Mouse (Mus musculus): ENCODE data around the gene Smpd1. TPM values are rescaled to one million over a fixed set of nuclear protein-coding genes. Genes with fewer than 3 reads are reported as not detected.
A peak's percentile ranks its signal among the peaks of the same experiment; 100 is the strongest.

Smpd1 gene
- 36.7 and 37.1 TPM in 2 replicates for polyA plus RNA-seq (2015; fragmentation: Nextera tagmentation; extraction: Ambion mirVana)

- H3K4me1 ChIP-seq: peaks cover 17% of the 10 kb centered on the region
- H3K27ac ChIP-seq: peak within 1 kb of the TSS; percentile 62; the same call in 1 of the 2 replicates
- peak within 1 kb of the TSS; percentile 76 for H3K4me3 ChIP-seq
Observed at GRCm38 (mm10) chr7:105554212-105554942, at the start of gene Smpd1. TSS of gene Smpd1 (plus strand) at chr7:105554360.

DNA sequence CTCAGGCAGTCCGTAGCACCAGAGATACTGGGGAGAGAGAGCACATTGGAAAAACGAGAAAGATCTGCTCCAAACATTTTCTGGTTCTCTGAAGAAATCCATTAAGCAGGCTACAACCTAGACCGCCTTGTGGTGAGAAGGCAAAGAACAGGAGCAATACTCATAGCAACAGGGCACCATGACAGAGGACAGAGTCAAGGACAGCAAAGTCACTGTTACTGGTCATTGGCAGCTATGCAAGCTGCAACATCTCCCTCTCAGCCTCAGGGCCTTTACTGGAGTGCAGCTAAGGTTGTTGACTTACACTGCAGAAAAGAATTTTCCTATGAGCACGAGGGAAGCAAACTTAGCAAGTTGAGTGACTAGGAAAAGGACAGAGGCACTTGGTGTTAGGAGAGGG lies 46.9 kb upstream of the Smpd1 start:
- Histone ChIP-seq H3K9ac (no peak overlapping the region), H3K36me3 (no peaks in the 10 kb centered on the region), H3K27ac (no peak overlapping the region), H3K27me3 (no peaks in the 10 kb centered on the region), H3K9me3 (no peaks in the 10 kb centered on the region), H3K4me3 (no peak overlapping the region), H3K4me2 (no peak overlapping the region), H3K4me1 (no peaks in the 10 kb centered on the region)
- 73% methylated on average over 4 of the region's 4 CpGs for WGBS
- ATAC-seq (ENCODE audit: insufficient number of reproducible peaks, insufficient read depth, low FRiP score, low TSS enrichment, low read depth): no peak

More at GRCm38 (mm10) chr7:105554212-105554942, at the start of gene Smpd1:
- Histone ChIP-seq H3K36me3 (peaks cover 29% of the 10 kb centered on the region), H3K9ac (peak within 1 kb of the TSS; percentile 80), H3K27me3 (no peaks in the 10 kb centered on the region), H3K9me3 (no peaks in the 10 kb centered on the region), H3K4me2 (peak within 1 kb of the TSS; percentile 85)
- 4% methylated on average over 26 of the region's 26 CpGs for WGBS
- ATAC-seq (ENCODE audit: insufficient number of reproducible peaks, insufficient read depth, low FRiP score, low TSS enrichment, low read depth): peak; percentile 85

DNA sequence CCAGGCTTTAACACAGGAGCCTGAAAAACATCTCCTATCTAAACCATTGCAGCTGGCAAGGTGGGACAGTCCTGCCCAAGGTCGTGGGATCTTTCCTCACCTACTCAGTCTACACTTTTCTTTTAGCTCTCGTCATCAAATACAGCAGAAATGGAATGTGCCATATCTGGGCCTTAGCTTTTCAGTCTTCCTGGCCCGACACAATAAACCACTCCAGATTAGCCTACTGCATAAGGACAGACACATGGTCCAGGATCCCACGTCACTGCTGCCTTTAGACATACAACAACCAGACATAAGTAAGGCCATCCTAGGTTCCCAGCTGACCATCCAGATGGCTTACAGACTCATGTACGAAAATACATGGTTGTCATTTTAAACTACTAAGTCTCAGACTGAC lies 44.0 kb upstream of the Smpd1 start:
- H3K27ac ChIP-seq: no peak overlapping the region
- WGBS: 80% methylated on average over 5 of the region's 5 CpGs
- H3K27me3 ChIP-seq: no peaks in the 10 kb centered on the region
- no peaks in the 10 kb centered on the region for H3K36me3 ChIP-seq
- H3K4me2 ChIP-seq: no peak overlapping the region
- H3K9ac ChIP-seq: no peak overlapping the region
- H3K4me3 ChIP-seq: no peak overlapping the region
- no peak for ATAC-seq (ENCODE audit: insufficient number of reproducible peaks, insufficient read depth, low FRiP score, low TSS enrichment, low read depth)
- 0 out of 2 replicates have a peak, but pooled peaks cover 9% of the 10 kb centered on the region for H3K4me1 ChIP-seq
- H3K9me3 ChIP-seq: no peaks in the 10 kb centered on the region

DNA sequence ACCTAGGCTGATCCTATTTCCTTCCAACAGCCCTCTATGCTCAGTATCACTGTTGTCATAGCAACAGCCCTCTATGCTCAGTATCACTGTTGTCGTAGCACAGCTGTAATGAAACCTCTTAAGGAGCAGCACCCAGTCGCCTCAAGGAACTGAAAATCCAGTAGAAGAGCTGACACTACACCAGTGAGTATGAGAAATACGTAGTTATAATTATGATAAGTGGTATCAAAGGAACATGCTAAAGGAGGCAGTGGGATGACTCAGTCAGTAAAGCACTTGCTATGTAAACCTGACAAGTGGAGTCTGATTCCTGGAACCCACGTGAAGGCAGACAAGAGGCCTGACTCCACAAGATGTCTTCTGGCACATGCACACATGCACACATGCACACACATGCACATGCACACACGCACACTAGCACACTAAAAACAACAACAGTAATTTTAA lies 40.3 kb upstream of the Smpd1 start:
- 0 out of 2 replicates have a peak, but pooled peaks cover 9% of the 10 kb centered on the region for H3K4me1 ChIP-seq
- H3K9ac ChIP-seq: no peak overlapping the region
- no peaks in the 10 kb centered on the region for H3K27me3 ChIP-seq
- no peak for ATAC-seq (ENCODE audit: insufficient number of reproducible peaks, insufficient read depth, low FRiP score, low TSS enrichment, low read depth)
- no peak overlapping the region for H3K4me2 ChIP-seq
- 43% methylated on average over 5 of the region's 5 CpGs for WGBS
- H3K27ac ChIP-seq: no peak overlapping the region
- no peaks in the 10 kb centered on the region for H3K9me3 ChIP-seq
- H3K4me3 ChIP-seq: no peak overlapping the region
- H3K36me3 ChIP-seq: no peaks in the 10 kb centered on the region

DNA sequence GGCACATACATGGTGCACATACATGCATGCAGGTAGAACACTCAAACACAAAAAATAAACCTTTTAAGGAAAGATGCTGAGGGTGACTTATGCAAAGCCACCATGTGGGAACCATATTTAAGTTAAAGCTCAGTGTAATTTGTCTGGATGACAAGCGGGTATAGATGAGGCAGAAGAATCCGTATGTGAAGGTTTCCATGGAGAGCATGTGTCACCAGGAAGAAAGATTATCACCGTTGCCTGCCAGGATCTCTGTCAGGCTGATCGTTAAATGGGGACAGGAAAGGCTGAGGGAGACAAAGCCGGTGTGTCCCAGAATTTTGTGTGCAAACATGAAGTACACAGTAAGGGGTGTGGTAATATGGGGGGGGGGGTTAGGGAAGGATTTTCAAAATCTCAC lies 39.6 kb upstream of the Smpd1 start:
- Histone ChIP-seq H3K9me3 (no peaks in the 10 kb centered on the region), H3K4me2 (no peak overlapping the region), H3K27me3 (no peaks in the 10 kb centered on the region), H3K27ac (no peak overlapping the region), H3K36me3 (no peaks in the 10 kb centered on the region), H3K4me1 (0 out of 2 replicates have a peak, but pooled peaks cover 9% of the 10 kb centered on the region), H3K9ac (no peak overlapping the region), H3K4me3 (no peak overlapping the region)
- ATAC-seq (ENCODE audit: insufficient number of reproducible peaks, insufficient read depth, low FRiP score, low TSS enrichment, low read depth): no peak
- 63% methylated on average over 5 of the region's 5 CpGs for WGBS

DNA sequence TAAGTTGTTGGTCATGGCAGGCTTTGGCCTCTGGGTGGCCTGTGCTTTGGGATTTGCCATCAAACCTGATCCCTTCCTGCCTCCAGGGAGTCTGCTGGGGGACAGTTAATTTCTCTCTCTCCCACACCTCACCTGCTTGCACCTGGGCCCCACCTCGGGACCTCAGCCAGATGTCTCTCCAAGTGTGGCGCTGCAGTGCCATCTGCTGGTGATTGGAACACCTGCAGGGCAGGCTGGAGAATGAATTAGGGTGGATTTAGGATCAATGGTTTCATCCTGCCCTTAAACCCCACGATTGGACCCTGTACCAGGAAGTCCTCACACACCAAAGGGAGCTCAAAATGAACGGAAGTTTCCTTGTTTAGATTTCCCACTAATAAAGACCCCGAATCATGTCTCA lies 39.0 kb upstream of the Smpd1 start:
- Histone ChIP-seq H3K27ac (no peak overlapping the region), H3K4me2 (no peak overlapping the region), H3K9ac (no peak overlapping the region), H3K9me3 (no peaks in the 10 kb centered on the region), H3K4me1 (0 out of 2 replicates have a peak, but pooled peaks cover 9% of the 10 kb centered on the region), H3K4me3 (no peak overlapping the region), H3K36me3 (no peaks in the 10 kb centered on the region), H3K27me3 (no peaks in the 10 kb centered on the region)
- ATAC-seq (ENCODE audit: insufficient number of reproducible peaks, insufficient read depth, low FRiP score, low TSS enrichment, low read depth): 0 out of 2 replicates have a peak, but pooled peaks have one; percentile 34
- WGBS: 12% methylated on average over 5 of the region's 5 CpGs

- 35% methylated on average over 9 of the region's 9 CpGs for WGBS
- H3K36me3 ChIP-seq: no peaks in the 10 kb centered on the region
- H3K4me2 ChIP-seq: no peak overlapping the region
- H3K9me3 ChIP-seq: no peaks in the 10 kb centered on the region
- ATAC-seq (ENCODE audit: insufficient number of reproducible peaks, insufficient read depth, low FRiP score, low TSS enrichment, low read depth): no peak
- H3K27me3 ChIP-seq: no peaks in the 10 kb centered on the region
- H3K4me3 ChIP-seq: no peak overlapping the region
- no peak overlapping the region for H3K9ac ChIP-seq
- no peak overlapping the region for H3K27ac ChIP-seq
- H3K4me1 ChIP-seq: 0 out of 2 replicates have a peak, but pooled peaks cover 9% of the 10 kb centered on the region
Observed at GRCm38 (mm10) chr7:105516669-105517360, 37.3 kb upstream of the Smpd1 start.

DNA sequence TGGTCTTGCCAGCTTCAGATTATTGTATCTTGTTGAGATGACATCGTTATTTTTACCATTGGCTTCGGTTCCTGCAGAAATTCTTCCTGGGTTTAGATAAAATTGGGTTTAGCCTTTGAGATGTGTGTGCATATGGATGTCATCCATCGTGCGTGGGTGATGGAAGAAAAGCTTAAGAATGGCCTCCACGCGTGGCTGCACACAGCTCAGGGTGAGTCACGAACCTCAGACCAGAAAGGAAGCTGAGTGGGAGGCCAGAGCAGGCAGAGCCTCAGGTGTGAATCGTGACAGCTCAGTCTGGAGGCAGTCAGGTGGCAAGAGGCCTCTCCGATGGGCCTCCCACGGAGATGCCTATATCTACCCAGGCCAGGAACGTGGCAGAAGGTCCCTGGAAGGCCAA lies 34.8 kb upstream of the Smpd1 start:
- no peak for ATAC-seq (ENCODE audit: insufficient number of reproducible peaks, insufficient read depth, low FRiP score, low TSS enrichment, low read depth)
- no peak overlapping the region for H3K27ac ChIP-seq
- WGBS: 69% methylated on average over 11 of the region's 11 CpGs
- H3K9ac ChIP-seq: no peak overlapping the region
- no peaks in the 10 kb centered on the region for H3K9me3 ChIP-seq
- H3K36me3 ChIP-seq: no peaks in the 10 kb centered on the region
- 0 out of 2 replicates have a peak, but pooled peaks cover 8% of the 10 kb centered on the region for H3K4me1 ChIP-seq
- no peak overlapping the region for H3K4me2 ChIP-seq
- no peaks in the 10 kb centered on the region for H3K27me3 ChIP-seq
- H3K4me3 ChIP-seq: no peak overlapping the region

GRCm38 (mm10) chr7:105519771-105520170 lies 34.4 kb upstream of the Smpd1 start:
- no peaks in the 10 kb centered on the region for H3K27me3 ChIP-seq
- no peaks in the 10 kb centered on the region for H3K36me3 ChIP-seq
- 59% methylated on average over 2 of the region's 2 CpGs for WGBS
- H3K4me3 ChIP-seq: no peak overlapping the region
- no peak overlapping the region for H3K9ac ChIP-seq
- no peak overlapping the region for H3K27ac ChIP-seq
- H3K4me1 ChIP-seq: 0 out of 2 replicates have a peak, but pooled peaks cover 4% of the 10 kb centered on the region
- no peak overlapping the region for H3K4me2 ChIP-seq
- no peak for ATAC-seq (ENCODE audit: insufficient number of reproducible peaks, insufficient read depth, low FRiP score, low TSS enrichment, low read depth)
- H3K9me3 ChIP-seq: no peaks in the 10 kb centered on the region

- no peak overlapping the region for H3K9ac ChIP-seq
- H3K36me3 ChIP-seq: no peaks in the 10 kb centered on the region
- H3K27ac ChIP-seq: no peak overlapping the region
- no peak for ATAC-seq (ENCODE audit: insufficient number of reproducible peaks, insufficient read depth, low FRiP score, low TSS enrichment, low read depth)
- 18% methylated on average over 6 of the region's 6 CpGs for WGBS
- H3K9me3 ChIP-seq: no peaks in the 10 kb centered on the region
- no peaks in the 10 kb centered on the region for H3K4me1 ChIP-seq
- H3K4me2 ChIP-seq: no peak overlapping the region
- H3K27me3 ChIP-seq: no peaks in the 10 kb centered on the region
- H3K4me3 ChIP-seq: no peak overlapping the region
Observed at GRCm38 (mm10) chr7:105520201-105520600, 34.0 kb upstream of the Smpd1 start.

GRCm38 (mm10) chr7:105524222-105524621 lies 29.9 kb upstream of the Smpd1 start:
- Histone ChIP-seq H3K9ac (no peak overlapping the region), H3K36me3 (no peaks in the 10 kb centered on the region), H3K27ac (no peak overlapping the region), H3K9me3 (no peaks in the 10 kb centered on the region), H3K4me1 (no peaks in the 10 kb centered on the region), H3K27me3 (no peaks in the 10 kb centered on the region), H3K4me2 (no peak overlapping the region), H3K4me3 (no peak overlapping the region)
- WGBS: 81% methylated on average over 2 of the region's 2 CpGs
- ATAC-seq (ENCODE audit: insufficient number of reproducible peaks, insufficient read depth, low FRiP score, low TSS enrichment, low read depth): no peak

All from embryonic facial prominence, embryonic 13.5 days (tissue).